Mouse (Mus musculus): ENCODE measurements around the gene Cars2. TPM values are rescaled to one million over a fixed set of nuclear protein-coding genes. Genes with fewer than 3 reads are reported as not detected.

The Cars2 gene
- polyA plus RNA-seq, 1 experiment from 2014 or later: 32.5 TPM

DNA sequence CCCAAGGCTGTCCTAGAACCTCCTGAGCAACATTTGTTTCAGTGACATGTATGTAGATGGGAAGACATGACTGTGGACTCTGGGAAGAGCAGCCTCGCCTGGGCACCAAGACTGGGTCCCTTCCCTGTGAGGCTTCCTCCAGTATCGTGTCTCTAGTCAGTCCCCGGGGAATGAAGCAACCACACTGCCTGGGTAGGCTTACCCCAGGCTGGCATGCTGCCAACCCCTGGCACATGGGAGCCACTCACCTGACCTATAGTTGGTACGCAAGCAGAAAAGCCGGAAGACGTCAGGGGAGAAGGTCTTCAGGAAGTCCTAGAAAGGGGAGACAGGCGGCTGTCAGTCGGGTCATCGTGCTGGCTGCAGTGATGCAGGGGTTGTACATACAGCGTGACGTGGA is 31.9 kb downstream of the Cars2 start:
- no peaks in the 10 kb centered on the region for H3K4me1 ChIP-seq (ENCODE audit: control insufficient read depth, insufficient read depth, low read length)
- ATAC-seq: no peak
- no peak overlapping the region for H3K27ac ChIP-seq (ENCODE audit: low read length)
- 93% methylated on average over 11 of the region's 11 CpGs for WGBS
- peaks cover 13% of the 10 kb centered on the region for H3K36me3 ChIP-seq (ENCODE audit: control insufficient read depth, insufficient read depth, low read length)
- no peaks in the 10 kb centered on the region for H3K27me3 ChIP-seq (replicated peaks; ENCODE audit: control insufficient read depth, insufficient read depth, low read length)
- no peaks in the 10 kb centered on the region for H3K9me3 ChIP-seq (ENCODE audit: control insufficient read depth, low read length)
- H3K9ac ChIP-seq (ENCODE audit: low read depth, low read length): no peak overlapping the region
- no peak overlapping the region for H3K4me2 ChIP-seq (ENCODE audit: low read depth, low read length)
- H3K4me3 ChIP-seq (ENCODE audit: low read length): no peak overlapping the region

DNA sequence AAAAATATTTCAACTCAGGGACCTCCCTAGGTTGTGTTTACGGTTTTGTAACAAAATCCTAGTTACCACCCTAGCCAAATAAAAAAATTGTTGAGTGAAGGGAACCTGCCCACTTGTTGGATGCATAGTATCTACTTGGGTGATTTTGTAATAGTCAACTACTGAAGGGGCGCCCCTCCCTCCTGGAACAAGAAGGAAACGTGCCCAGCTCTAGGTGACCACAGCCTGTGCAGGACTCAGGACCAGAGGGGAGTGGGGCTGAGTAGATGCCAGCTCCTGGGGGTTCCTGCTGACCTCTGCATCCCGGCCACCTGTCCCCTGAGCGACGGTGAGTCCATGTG is 32.6 kb downstream of the Cars2 start:
- H3K27me3 ChIP-seq (replicated peaks; ENCODE audit: control insufficient read depth, insufficient read depth, low read length): no peaks in the 10 kb centered on the region
- no peaks in the 10 kb centered on the region for H3K9me3 ChIP-seq (ENCODE audit: control insufficient read depth, low read length)
- no peak overlapping the region for H3K4me2 ChIP-seq (ENCODE audit: low read depth, low read length)
- H3K4me3 ChIP-seq (ENCODE audit: low read length): no peak overlapping the region
- ATAC-seq: no peak
- 85% methylated on average over 6 of the region's 6 CpGs for WGBS
- no peak overlapping the region for H3K9ac ChIP-seq (ENCODE audit: low read depth, low read length)
- H3K36me3 ChIP-seq (ENCODE audit: control insufficient read depth, insufficient read depth, low read length): peaks cover 15% of the 10 kb centered on the region
- H3K27ac ChIP-seq (ENCODE audit: low read length): no peak overlapping the region
- no peaks in the 10 kb centered on the region for H3K4me1 ChIP-seq (ENCODE audit: control insufficient read depth, insufficient read depth, low read length)

DNA sequence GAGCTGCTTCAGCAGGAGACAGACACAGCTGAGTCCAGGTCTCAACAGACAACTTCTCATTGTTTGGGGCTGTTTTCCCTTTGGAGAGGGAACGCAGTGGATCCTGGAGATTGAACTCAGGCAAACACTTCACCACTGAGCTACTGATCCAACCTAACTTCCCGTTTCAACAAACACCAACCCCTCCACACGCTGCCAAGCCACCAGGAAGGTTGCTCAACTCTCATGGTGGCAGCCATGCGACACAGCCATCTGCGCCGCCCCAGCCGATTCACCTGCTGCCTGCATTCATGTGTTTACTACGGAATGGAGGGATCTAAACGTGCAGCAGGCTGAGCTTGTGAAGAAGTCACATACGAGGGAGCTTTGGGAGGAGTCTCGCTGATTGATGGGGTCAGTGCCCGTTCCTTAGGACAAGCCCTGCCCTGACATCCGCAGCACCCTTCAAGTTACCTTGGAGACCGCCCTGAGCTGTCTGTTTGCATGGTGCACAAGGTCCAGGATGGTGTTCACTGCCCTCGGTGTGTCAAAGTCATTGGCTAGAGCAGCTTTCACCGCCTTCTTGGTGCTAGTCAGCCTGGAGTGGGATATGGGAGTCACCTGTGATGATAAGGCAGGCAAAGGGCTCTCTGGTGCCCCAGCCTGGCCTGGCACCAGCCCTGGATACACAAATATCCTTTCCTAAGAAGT is 33.1 kb downstream of the Cars2 start:
- ATAC-seq: no peak
- Histone ChIP-seq H3K36me3 (ENCODE audit: control insufficient read depth, insufficient read depth, low read length) (peaks cover 21% of the 10 kb centered on the region), H3K9ac (ENCODE audit: low read depth, low read length) (no peak overlapping the region), H3K27ac (ENCODE audit: low read length) (no peak overlapping the region), H3K4me2 (ENCODE audit: low read depth, low read length) (no peak overlapping the region), H3K9me3 (ENCODE audit: control insufficient read depth, low read length) (no peaks in the 10 kb centered on the region), H3K4me3 (ENCODE audit: low read length) (no peak overlapping the region), H3K4me1 (ENCODE audit: control insufficient read depth, insufficient read depth, low read length) (no peaks in the 10 kb centered on the region), H3K27me3 (replicated peaks; ENCODE audit: control insufficient read depth, insufficient read depth, low read length) (no peaks in the 10 kb centered on the region)
- WGBS: 83% methylated on average over 16 of the region's 16 CpGs

DNA sequence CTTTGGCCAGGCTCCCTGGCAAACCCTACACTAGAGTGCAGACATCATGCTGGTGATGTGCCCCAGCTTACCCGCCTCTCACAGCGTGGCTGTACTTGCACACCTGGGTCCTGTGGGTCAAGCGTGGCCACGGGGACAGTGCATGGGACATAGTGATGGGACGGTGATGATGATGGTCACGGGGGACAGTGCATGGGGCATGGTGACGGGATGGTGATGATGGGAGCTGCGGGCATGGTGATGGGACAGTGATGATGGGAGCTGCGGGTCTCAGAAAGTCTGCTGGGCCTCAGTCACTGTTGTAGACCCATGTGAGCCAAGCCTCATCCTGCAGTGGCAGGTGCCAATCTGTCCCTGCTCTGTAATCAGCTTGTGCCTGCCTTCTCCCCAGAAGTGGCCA is 34.3 kb downstream of the Cars2 start:
- Histone ChIP-seq H3K4me2 (ENCODE audit: low read depth, low read length) (no peak overlapping the region), H3K27ac (ENCODE audit: low read length) (no peak overlapping the region), H3K4me3 (ENCODE audit: low read length) (no peak overlapping the region), H3K36me3 (ENCODE audit: control insufficient read depth, insufficient read depth, low read length) (peaks cover 27% of the 10 kb centered on the region), H3K27me3 (replicated peaks; ENCODE audit: control insufficient read depth, insufficient read depth, low read length) (no peaks in the 10 kb centered on the region), H3K9me3 (ENCODE audit: control insufficient read depth, low read length) (no peaks in the 10 kb centered on the region), H3K9ac (ENCODE audit: low read depth, low read length) (no peak overlapping the region), H3K4me1 (ENCODE audit: control insufficient read depth, insufficient read depth, low read length) (no peaks in the 10 kb centered on the region)
- WGBS: 94% methylated on average over 9 of the region's 9 CpGs
- no peak for ATAC-seq

DNA sequence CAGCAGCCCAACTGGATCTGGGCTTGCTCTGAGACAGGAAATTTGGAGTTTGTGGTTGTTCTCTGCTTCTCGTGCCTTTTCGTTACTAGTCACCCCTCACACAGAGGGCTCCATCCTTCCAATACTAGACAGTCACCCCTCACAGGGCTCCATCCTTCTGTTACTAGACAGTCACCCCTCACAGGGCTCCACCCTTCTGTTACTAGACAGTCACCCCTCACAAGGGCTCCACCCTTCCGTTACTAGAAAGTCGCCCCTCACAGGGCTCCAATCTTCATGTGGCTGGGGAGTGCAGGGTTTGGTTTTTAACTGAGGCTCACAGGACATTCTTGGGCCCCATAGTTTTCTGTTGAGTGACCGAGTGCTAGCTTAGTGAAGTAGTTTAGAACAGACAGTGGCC is 37.3 kb downstream of the Cars2 start:
- no peak for ATAC-seq
- H3K27me3 ChIP-seq (replicated peaks; ENCODE audit: control insufficient read depth, insufficient read depth, low read length): no peaks in the 10 kb centered on the region
- H3K36me3 ChIP-seq (ENCODE audit: control insufficient read depth, insufficient read depth, low read length): peaks cover 34% of the 10 kb centered on the region
- H3K4me1 ChIP-seq (ENCODE audit: control insufficient read depth, insufficient read depth, low read length): no peaks in the 10 kb centered on the region
- 88% methylated on average over 5 of the region's 5 CpGs for WGBS
- H3K4me3 ChIP-seq (ENCODE audit: low read length): no peak overlapping the region
- H3K9ac ChIP-seq (ENCODE audit: low read depth, low read length): no peak overlapping the region
- no peak overlapping the region for H3K27ac ChIP-seq (ENCODE audit: low read length)
- H3K4me2 ChIP-seq (ENCODE audit: low read depth, low read length): no peak overlapping the region
- no peaks in the 10 kb centered on the region for H3K9me3 ChIP-seq (ENCODE audit: control insufficient read depth, low read length)

DNA sequence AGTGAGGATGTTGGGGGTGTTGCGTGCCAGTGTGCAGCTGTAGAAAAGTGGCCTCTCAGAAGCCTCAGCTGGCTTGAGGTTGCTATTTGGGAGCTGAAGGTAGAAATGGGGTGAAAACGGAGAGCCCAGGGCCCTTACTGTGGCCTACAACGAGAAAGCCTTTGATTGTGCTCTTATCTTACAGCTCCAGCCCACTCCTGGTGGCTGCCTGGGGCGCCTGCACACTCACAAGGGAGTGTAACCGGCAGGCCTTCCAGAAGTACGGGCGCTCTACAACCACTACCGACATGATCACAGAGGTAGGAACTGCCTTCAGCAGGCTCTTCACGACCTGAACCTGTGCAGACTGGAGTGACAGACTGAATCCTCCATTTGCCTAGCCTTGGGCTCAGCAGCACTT is 37.9 kb downstream of the Cars2 start:
- H3K4me2 ChIP-seq (ENCODE audit: low read depth, low read length): no peak overlapping the region
- H3K27me3 ChIP-seq (replicated peaks; ENCODE audit: control insufficient read depth, insufficient read depth, low read length): no peaks in the 10 kb centered on the region
- no peak overlapping the region for H3K4me3 ChIP-seq (ENCODE audit: low read length)
- no peaks in the 10 kb centered on the region for H3K9me3 ChIP-seq (ENCODE audit: control insufficient read depth, low read length)
- H3K4me1 ChIP-seq (ENCODE audit: control insufficient read depth, insufficient read depth, low read length): no peaks in the 10 kb centered on the region
- WGBS: 86% methylated on average over 9 of the region's 9 CpGs
- peaks cover 37% of the 10 kb centered on the region for H3K36me3 ChIP-seq (ENCODE audit: control insufficient read depth, insufficient read depth, low read length)
- no peak overlapping the region for H3K9ac ChIP-seq (ENCODE audit: low read depth, low read length)
- H3K27ac ChIP-seq (ENCODE audit: low read length): no peak overlapping the region
- no peak for ATAC-seq

DNA sequence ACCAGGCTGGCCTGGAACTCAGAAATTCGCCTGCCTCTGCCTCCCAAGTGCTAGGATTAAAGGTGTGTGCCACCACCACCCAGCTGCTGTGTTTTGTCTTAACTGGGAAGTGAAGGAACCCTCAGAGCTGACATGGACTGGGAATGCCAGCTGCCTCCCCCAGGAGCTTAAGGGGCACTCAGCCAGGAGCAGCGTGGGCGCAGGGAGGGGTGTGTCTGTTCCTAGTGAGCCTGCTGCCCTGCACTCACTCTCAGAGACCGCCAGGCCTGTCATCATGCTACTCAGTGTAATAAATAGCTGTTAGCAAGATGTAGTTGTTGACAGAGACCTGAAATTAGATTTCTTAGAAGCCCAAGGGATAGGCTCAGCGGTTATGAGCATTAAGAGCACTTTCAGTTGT is 39.6 kb downstream of the Cars2 start:
- Histone ChIP-seq H3K4me2 (ENCODE audit: low read depth, low read length) (no peak overlapping the region), H3K9me3 (ENCODE audit: control insufficient read depth, low read length) (no peaks in the 10 kb centered on the region), H3K9ac (ENCODE audit: low read depth, low read length) (no peak overlapping the region), H3K27ac (ENCODE audit: low read length) (no peak overlapping the region), H3K4me3 (ENCODE audit: low read length) (no peak overlapping the region), H3K27me3 (replicated peaks; ENCODE audit: control insufficient read depth, insufficient read depth, low read length) (no peaks in the 10 kb centered on the region), H3K36me3 (ENCODE audit: control insufficient read depth, insufficient read depth, low read length) (peaks cover 36% of the 10 kb centered on the region), H3K4me1 (ENCODE audit: control insufficient read depth, insufficient read depth, low read length) (no peaks in the 10 kb centered on the region)
- no peak for ATAC-seq
- WGBS: 89% methylated on average over 5 of the region's 5 CpGs

DNA sequence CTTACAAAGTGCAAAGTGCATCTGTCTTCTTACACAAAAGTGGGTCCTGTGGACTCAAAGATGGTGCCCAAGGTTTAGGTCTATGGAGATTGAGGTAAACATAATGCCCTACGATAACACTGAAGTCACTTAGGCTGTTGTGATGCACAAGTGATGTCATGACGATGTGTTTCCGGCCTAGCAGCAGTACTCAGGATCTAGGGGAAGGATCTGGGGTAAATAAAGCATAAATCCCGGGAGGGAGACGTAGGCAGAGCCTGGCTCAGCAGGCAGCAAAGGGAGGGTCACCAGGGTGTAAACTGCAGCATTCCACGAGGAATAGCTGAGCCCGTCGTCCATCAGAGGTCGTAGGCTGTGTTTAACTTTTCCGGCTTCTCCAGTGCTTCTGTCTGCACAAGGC is 41.7 kb downstream of the Cars2 start:
- Histone ChIP-seq H3K27ac (ENCODE audit: low read length) (no peak overlapping the region), H3K4me3 (ENCODE audit: low read length) (no peak overlapping the region), H3K27me3 (replicated peaks; ENCODE audit: control insufficient read depth, insufficient read depth, low read length) (no peaks in the 10 kb centered on the region), H3K9ac (ENCODE audit: low read depth, low read length) (no peak overlapping the region), H3K9me3 (ENCODE audit: control insufficient read depth, low read length) (no peaks in the 10 kb centered on the region), H3K4me2 (ENCODE audit: low read depth, low read length) (no peak overlapping the region), H3K36me3 (ENCODE audit: control insufficient read depth, insufficient read depth, low read length) (peaks cover 36% of the 10 kb centered on the region), H3K4me1 (ENCODE audit: control insufficient read depth, insufficient read depth, low read length) (no peaks in the 10 kb centered on the region)
- no peak for ATAC-seq
- 66% methylated on average over 10 of the region's 10 CpGs for WGBS

DNA sequence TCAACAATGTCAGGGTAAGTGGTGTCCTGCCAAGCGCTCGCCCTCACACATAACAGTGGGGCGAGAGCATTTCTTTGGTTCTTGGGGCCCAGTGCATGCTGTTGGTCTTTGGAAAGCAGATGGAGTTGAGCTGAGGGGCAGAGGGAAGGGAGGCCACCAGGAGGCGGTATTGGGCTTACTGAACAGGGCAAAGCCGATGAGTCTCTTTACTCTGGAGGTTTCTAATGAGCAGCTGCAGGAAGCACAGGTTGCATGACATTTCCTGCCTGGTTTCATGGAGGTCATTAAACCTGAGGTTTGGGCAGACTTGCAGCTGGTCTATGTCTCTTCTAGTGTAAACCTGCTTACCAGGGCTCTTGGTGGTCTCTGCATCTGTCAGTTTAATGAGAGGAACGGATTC is 43.8 kb downstream of the Cars2 start:
- Histone ChIP-seq H3K27ac (ENCODE audit: low read length) (no peak overlapping the region), H3K9ac (ENCODE audit: low read depth, low read length) (no peak overlapping the region), H3K4me2 (ENCODE audit: low read depth, low read length) (no peak overlapping the region), H3K9me3 (ENCODE audit: control insufficient read depth, low read length) (no peaks in the 10 kb centered on the region), H3K4me3 (ENCODE audit: low read length) (no peak overlapping the region), H3K4me1 (ENCODE audit: control insufficient read depth, insufficient read depth, low read length) (no peaks in the 10 kb centered on the region), H3K27me3 (replicated peaks; ENCODE audit: control insufficient read depth, insufficient read depth, low read length) (no peaks in the 10 kb centered on the region), H3K36me3 (ENCODE audit: control insufficient read depth, insufficient read depth, low read length) (peaks cover 27% of the 10 kb centered on the region)
- 68% methylated on average over 6 of the region's 6 CpGs for WGBS
- no peak; the same call in 1 of the 2 replicates for ATAC-seq

DNA sequence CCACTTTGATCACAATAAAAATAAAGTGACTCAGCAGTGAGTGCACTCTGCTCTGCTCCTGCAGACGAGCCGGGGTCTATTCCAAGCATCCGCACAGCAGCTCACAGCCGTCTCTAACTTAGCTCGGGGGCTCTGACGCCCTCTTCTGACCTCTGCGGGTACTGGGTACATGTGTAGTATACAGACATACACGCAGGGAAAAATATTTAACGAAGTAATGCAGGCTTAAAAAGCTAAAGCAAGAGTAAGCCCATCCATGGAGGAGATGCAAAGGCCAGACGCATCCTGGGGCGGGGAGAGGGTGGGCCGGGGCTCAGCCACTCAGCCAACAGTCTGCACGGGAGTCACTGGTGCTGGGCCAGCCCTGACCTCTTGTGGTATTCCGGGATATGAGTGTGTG is 44.5 kb downstream of the Cars2 start:
- Histone ChIP-seq H3K4me1 (ENCODE audit: control insufficient read depth, insufficient read depth, low read length) (no peaks in the 10 kb centered on the region), H3K9ac (ENCODE audit: low read depth, low read length) (no peak overlapping the region), H3K4me3 (ENCODE audit: low read length) (no peak overlapping the region), H3K27ac (ENCODE audit: low read length) (no peak overlapping the region), H3K27me3 (replicated peaks; ENCODE audit: control insufficient read depth, insufficient read depth, low read length) (no peaks in the 10 kb centered on the region), H3K9me3 (ENCODE audit: control insufficient read depth, low read length) (no peaks in the 10 kb centered on the region), H3K4me2 (ENCODE audit: low read depth, low read length) (no peak overlapping the region), H3K36me3 (ENCODE audit: control insufficient read depth, insufficient read depth, low read length) (peaks cover 25% of the 10 kb centered on the region)
- ATAC-seq: no peak
- WGBS: 82% methylated on average over 14 of the region's 14 CpGs

All from intestine, embryonic 16.5 days (tissue).